Mouse (Mus musculus): ENCODE data around the gene Mrpl49.

Mrpl49 gene

GRCm38 (mm10) chr19:6057313-6058096 is at the start of gene Mrpl49, which contains the start of gene Fau:
Gene Mrpl49 (minus strand): TSS chr19:6057785.
Gene Fau (plus strand): TSS chr19:6057844.
- DNase-seq, result peak; percentile 100

GRCm38 (mm10) chr19:6105586-6105985 is 48.0 kb upstream of the Mrpl49 start, which contains the start of gene Naaladl1:
Gene Naaladl1 (plus strand): TSS chr19:6105782.
- no peak for DNase-seq

- no peak for DNase-seq
Measured at GRCm38 (mm10) chr19:6104476-6104875, 46.9 kb upstream of the Mrpl49 start.

- no peak for DNase-seq
Measured at GRCm38 (mm10) chr19:6102169-6102853, 44.7 kb upstream of the Mrpl49 start.

GRCm38 (mm10) chr19:6101186-6101585 is 43.6 kb upstream of the Mrpl49 start:
- no peak for DNase-seq

- no peak for DNase-seq
Measured at GRCm38 (mm10) chr19:6097847-6098246, 40.3 kb upstream of the Mrpl49 start.

GRCm38 (mm10) chr19:6094119-6094518 is 36.5 kb upstream of the Mrpl49 start, which contains the start of gene AC131692.1:
Gene AC131692.1 (plus strand): TSS chr19:6094419.
- DNase-seq, result no peak

- DNase-seq, result no peak
Measured at GRCm38 (mm10) chr19:6088841-6089240, 31.3 kb upstream of the Mrpl49 start.

GRCm38 (mm10) chr19:6085417-6085879 is 27.9 kb upstream of the Mrpl49 start:
- DNase-seq, result peak; percentile 73

- peak; percentile 96 for DNase-seq
Measured at GRCm38 (mm10) chr19:6084478-6085248, 27.1 kb upstream of the Mrpl49 start, which contains the start of the genes Zfpl1 and Cdca5. Gene Zfpl1 (minus strand): TSS chr19:6084956. Gene Cdca5 (plus strand): TSS chr19:6084983.

GRCm38 (mm10) chr19:6082156-6082555 is 24.6 kb upstream of the Mrpl49 start, which contains the start of gene Gm28374:
Gene Gm28374 (minus strand): TSS chr19:6082256.
- no peak for DNase-seq

GRCm38 (mm10) chr19:6079983-6080480 is 22.4 kb upstream of the Mrpl49 start, which contains the start of gene Tmem262:
Gene Tmem262 (plus strand): TSS chr19:6080033.
- no peak for DNase-seq

GRCm38 (mm10) chr19:6076564-6077393 is 19.2 kb upstream of the Mrpl49 start, which contains the start of gene Vps51:
Gene Vps51 (minus strand): TSS chr19:6077231.
- DNase-seq, result peak; percentile 86

- no peak for DNase-seq
Measured at GRCm38 (mm10) chr19:6073889-6074288, 16.3 kb upstream of the Mrpl49 start.

GRCm38 (mm10) chr19:6071261-6071660 is 13.7 kb upstream of the Mrpl49 start:
- DNase-seq, result no peak

- peak; percentile 19 for DNase-seq
Measured at GRCm38 (mm10) chr19:6070571-6071250, 13.1 kb upstream of the Mrpl49 start.

- no peak for DNase-seq
Measured at GRCm38 (mm10) chr19:6069851-6070250, 12.3 kb upstream of the Mrpl49 start.

- DNase-seq, result peak; percentile 77
Measured at GRCm38 (mm10) chr19:6068951-6069350, 11.4 kb upstream of the Mrpl49 start.

GRCm38 (mm10) chr19:6067724-6068415 is 10.3 kb upstream of the Mrpl49 start, which contains the start of gene Tm7sf2:
Gene Tm7sf2 (minus strand): TSS chr19:6068373.
- DNase-seq, result peak; percentile 89
